Mouse (Mus musculus): Measurements from ENCODE around the gene Ifi27. TPM values are rescaled to one million over a fixed set of nuclear protein-coding genes. Genes with fewer than 3 reads are reported as not detected.

Ifi27 gene
- polyA plus RNA-seq, 1 experiment from 2014 or later, result 15.9 TPM

Other genes with a start within 250 kb of the Ifi27 start
- not detected in 2 replicates for gene Prima1, start 192.1 kb upstream of the Ifi27 start, polyA plus RNA-seq (2015; fragmentation: Nextera tagmentation; extraction: Ambion mirVana)
- not detected in 2 replicates for gene Fam181a, start 123.2 kb upstream of the Ifi27 start, polyA plus RNA-seq (2015; fragmentation: Nextera tagmentation; extraction: Ambion mirVana)
- gene Asb2, start 78.2 kb upstream of the Ifi27 start, polyA plus RNA-seq (2015; fragmentation: Nextera tagmentation; extraction: Ambion mirVana), result 2.4 and 2.6 TPM in 2 replicates
- gene Otub2, start 45.5 kb upstream of the Ifi27 start, polyA plus RNA-seq (2015; fragmentation: Nextera tagmentation; extraction: Ambion mirVana), result 20.8 and 23.1 TPM in 2 replicates
- not detected in 2 replicates for gene 9330161L09Rik, start 26.4 kb upstream of the Ifi27 start, polyA plus RNA-seq (2015; fragmentation: Nextera tagmentation; extraction: Ambion mirVana)
- 81.9 and 86.0 TPM in 2 replicates for gene Ddx24, start 8.4 kb upstream of the Ifi27 start, polyA plus RNA-seq (2015; fragmentation: Nextera tagmentation; extraction: Ambion mirVana)
- 3.7 and 4.7 TPM in 2 replicates for gene Ifi27l2a, start 9.5 kb downstream of the Ifi27 start, polyA plus RNA-seq (2015; fragmentation: Nextera tagmentation; extraction: Ambion mirVana)
- gene Ifi27l2b, start 23.0 kb downstream of the Ifi27 start, polyA plus RNA-seq (2015; fragmentation: Nextera tagmentation; extraction: Ambion mirVana), result not detected in 2 replicates
- gene Ppp4r4, start 98.1 kb downstream of the Ifi27 start, polyA plus RNA-seq (2015; fragmentation: Nextera tagmentation; extraction: Ambion mirVana), result 1.1 and 1.4 TPM in 2 replicates
- gene Serpina10, start 197.2 kb downstream of the Ifi27 start, polyA plus RNA-seq (2015; fragmentation: Nextera tagmentation; extraction: Ambion mirVana), result 31.6 and 35.6 TPM in 2 replicates
- 1,289 and 1,494 TPM in 2 replicates for gene Serpina6, start 223.0 kb downstream of the Ifi27 start, polyA plus RNA-seq (2015; fragmentation: Nextera tagmentation; extraction: Ambion mirVana)
- gene Serpina16, start 241.9 kb downstream of the Ifi27 start, polyA plus RNA-seq (2015; fragmentation: Nextera tagmentation; extraction: Ambion mirVana), result 0.08 and 0.10 TPM in 2 replicates